Mouse (Mus musculus) layer of hippocampus, postnatal 25 days (tissue): ENCODE measurements at regions not wholly inside any gene's neighbourhood (a gene's known extent, or its start where the extent isn't known, plus 50 kb on each side); places are given as distances from the start of the nearest gene placed in this dataset.

Experiments
- DNase-seq, 2 experiments: peaks; one replicate each; pipeline ENCODE4 v3.0.0; 2022; ENCODE audit warnings: mixed read lengths in 2 of 2, low spot score in 1 of 2; ENCODE audit errors: extremely low spot score in 1 of 2

- no peak for DNase-seq
These were observed 195.7 kb downstream of the Rgs3 start for GRCm38 (mm10) chr4:62755237-62755900.

- DNase-seq, result no peak
These were observed 197.1 kb downstream of the Rgs3 start for GRCm38 (mm10) chr4:62756721-62757206.

GRCm38 (mm10) chr4:62760748-62761604, 201.3 kb downstream of the Rgs3 start:
- DNase-seq, result no peak

GRCm38 (mm10) chr4:62761672-62762071, 202.0 kb downstream of the Rgs3 start:
- peak; percentile 74 to 96 for DNase-seq

- DNase-seq, result peak; percentile 71 to 90
These were observed 201.4 kb upstream of the Zfp618 start for GRCm38 (mm10) chr4:62763990-62764389.

- no peak for DNase-seq
These were observed 195.7 kb upstream of the Zfp618 start for GRCm38 (mm10) chr4:62769469-62770234.

GRCm38 (mm10) chr4:62775005-62775609, 190.3 kb upstream of the Zfp618 start:
- DNase-seq, result no peak

GRCm38 (mm10) chr4:62776881-62777280, 188.5 kb upstream of the Zfp618 start:
- DNase-seq, result no peak

GRCm38 (mm10) chr4:62777436-62777835, 187.9 kb upstream of the Zfp618 start:
- no peak for DNase-seq

- DNase-seq, result no peak
These were observed 186.8 kb upstream of the Zfp618 start for GRCm38 (mm10) chr4:62778621-62779020.

- peak; percentile 87 to 99 for DNase-seq
These were observed 185.0 kb upstream of the Zfp618 start for GRCm38 (mm10) chr4:62780409-62780808.

- no peak for DNase-seq
These were observed 184.5 kb upstream of the Zfp618 start for GRCm38 (mm10) chr4:62780837-62781236.

- DNase-seq, result no peak
These were observed 184.0 kb upstream of the Zfp618 start for GRCm38 (mm10) chr4:62781309-62781800.

GRCm38 (mm10) chr4:62785711-62786110, 179.7 kb upstream of the Zfp618 start:
- DNase-seq, result no peak

- no peak for DNase-seq
These were observed 175.7 kb upstream of the Zfp618 start for GRCm38 (mm10) chr4:62789696-62790095.

- no peak for DNase-seq
These were observed 171.8 kb upstream of the Zfp618 start for GRCm38 (mm10) chr4:62793582-62793981.

GRCm38 (mm10) chr4:62795538-62795937, 169.8 kb upstream of the Zfp618 start:
- no peak for DNase-seq

- no peak for DNase-seq
These were observed 165.4 kb upstream of the Zfp618 start for GRCm38 (mm10) chr4:62799923-62800322.

GRCm38 (mm10) chr4:62805841-62806240, 159.5 kb upstream of the Zfp618 start:
- DNase-seq, result no peak

- no peak for DNase-seq
These were observed 158.6 kb upstream of the Zfp618 start for GRCm38 (mm10) chr4:62806786-62807185.
